Mouse (Mus musculus) spleen, adult 2 months (tissue): ENCODE measurements at regions not wholly inside any gene's neighbourhood (a gene's known extent, or its start where the extent isn't known, plus 50 kb on each side); places are given as distances from the start of the nearest gene placed in this dataset.

ENCODE experiments used
- CTCF ChIP-seq: fragments of 200-500 bp; IDR thresholded peaks from 2 replicates; pipeline ENCODE4 v1.5.1; 2011; ENCODE audit warnings: mild to moderate bottlenecking, inconsistent platforms; ENCODE audit not compliant: insufficient read depth, insufficient read length, insufficient replicate concordance; ENCODE audit errors: extremely low read depth
- POLR2A ChIP-seq: fragments of 200-500 bp; IDR thresholded peaks from 2 replicates; pipeline ENCODE4 v1.6.1; 2011; ENCODE audit warnings: low read depth, low read length, inconsistent platforms

- TF ChIP-seq CTCF (no peak), POLR2A (no peak)
Observed at GRCm38 (mm10) chr1:89359257-89359656, 95.3 kb upstream of the Agap1 start.
